Mouse (Mus musculus): ENCODE data around the gene Uncx.

The Uncx gene

DNA sequence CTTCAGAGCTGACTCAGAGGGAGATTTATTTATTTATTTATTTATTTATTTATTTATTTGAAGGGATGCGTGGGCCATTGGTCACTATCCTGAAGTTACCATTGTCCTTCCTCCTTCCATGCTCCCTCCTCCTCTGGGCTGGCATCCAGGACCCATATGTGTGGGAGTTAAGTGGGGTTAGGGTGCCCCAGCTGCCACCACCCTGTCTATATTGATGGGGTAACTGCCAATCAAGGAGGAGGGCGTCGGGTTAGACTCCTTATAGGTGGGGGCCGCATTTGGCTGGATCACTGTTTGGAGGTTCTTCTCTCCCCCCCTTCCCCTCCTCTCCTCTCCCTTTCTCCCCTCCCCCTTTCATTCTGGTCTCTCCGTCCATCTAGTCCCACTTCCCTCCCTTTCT, 738 bp upstream of the Uncx start:
- in situ Hi-C loops (cut with MboI, MseI), result no loop called here

DNA sequence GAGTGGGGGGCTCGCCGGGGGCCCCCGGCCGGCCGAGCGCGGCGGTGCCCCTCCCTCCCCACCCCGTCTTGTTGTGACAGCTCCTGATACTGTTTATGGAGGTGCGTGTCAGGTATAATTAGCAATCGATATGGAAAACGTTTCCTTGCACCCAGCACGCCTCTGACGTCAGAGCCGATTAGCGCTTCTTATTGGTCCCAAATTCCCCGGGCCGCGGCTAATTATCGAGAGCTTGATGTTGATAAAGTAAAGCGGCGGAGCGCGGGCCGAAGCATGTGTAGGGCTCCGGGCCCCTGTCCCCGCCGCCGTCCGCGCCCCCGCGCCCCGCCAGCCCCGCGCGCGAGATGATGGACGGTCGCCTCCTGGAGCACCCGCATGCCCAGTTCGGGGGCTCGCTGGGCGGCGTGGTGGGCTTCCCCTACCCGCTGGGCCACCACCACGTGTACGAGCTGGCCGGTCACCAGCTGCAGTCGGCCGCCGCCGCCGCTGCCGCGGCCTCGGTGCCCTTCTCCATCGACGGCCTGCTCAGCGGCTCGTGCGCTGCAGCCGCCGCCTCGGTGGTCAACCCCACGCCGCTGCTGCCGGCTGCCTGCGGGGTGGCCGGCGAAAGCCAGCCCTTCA, 466 bp downstream of the Uncx start:
- in situ Hi-C loops (cut with MboI, MseI), result no loop called here

DNA sequence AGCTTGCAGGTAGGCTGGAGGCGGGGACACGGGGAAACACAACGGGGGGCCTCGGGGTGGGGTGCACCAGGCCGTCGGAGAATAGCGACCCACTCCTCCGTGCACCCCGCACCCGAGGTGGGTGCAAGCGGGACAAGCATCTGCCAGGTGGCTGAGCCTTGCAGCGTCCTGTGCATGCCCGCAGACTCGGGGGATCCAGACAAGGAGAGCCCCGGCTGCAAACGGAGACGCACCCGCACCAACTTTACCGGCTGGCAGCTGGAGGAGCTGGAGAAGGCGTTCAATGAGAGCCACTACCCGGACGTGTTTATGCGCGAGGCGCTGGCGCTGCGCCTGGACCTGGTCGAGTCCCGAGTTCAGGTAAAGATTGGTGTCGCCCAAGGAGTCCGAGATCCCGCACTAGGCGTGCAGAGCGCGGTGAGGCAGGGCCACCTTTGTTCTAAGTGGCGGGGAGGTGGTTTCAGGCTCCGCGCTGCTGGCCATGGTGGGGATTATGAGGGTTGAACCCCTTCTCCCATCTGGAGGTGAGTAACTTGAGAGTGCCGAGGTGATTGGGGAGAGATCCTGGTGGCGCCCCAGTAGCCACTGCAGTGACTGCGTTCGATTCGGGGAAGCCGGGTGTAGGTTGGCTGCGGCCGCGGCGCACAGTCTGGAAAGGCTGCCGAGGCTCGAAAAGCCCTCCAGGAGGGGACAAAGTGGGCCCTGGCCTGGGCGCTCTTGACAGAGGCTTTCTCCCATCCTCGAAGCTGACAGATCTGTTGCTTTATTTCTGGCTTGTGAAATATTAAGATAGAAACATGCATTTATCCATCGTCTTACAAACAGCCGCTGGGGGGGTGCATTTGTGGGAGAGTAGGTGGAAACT, 1.2 kb downstream of the Uncx start:
- in situ Hi-C loops (cut with MboI, MseI), result loop anchor here in 1 of 2 experiments (5.0 kb wide), 1 partner anchor 123 kb away; no protein-coding TSS in a partner anchor

DNA sequence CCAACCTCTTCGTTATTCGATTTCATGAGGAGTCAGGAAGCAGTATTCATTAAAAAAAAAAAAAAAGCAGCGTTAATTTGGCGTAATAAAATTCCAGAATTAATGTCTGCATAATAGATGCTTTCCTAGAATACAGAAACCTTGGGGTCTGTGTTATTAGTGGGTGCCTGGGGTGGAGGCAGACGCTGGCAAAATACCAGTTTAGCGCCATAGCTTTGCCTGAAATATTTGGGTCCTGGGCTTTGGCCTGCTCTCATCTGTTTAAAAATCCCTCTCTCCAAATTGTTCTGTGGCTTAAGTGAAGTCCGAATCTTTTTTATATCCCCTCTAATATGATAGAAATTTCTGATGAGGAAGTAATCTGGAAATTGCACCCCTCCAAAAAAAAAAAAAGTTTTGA, 1.9 kb downstream of the Uncx start:
- in situ Hi-C loops (cut with MboI, MseI), result loop anchor here in 1 of 2 experiments (5.0 kb wide), 1 partner anchor 122 kb away; no protein-coding TSS in a partner anchor

DNA sequence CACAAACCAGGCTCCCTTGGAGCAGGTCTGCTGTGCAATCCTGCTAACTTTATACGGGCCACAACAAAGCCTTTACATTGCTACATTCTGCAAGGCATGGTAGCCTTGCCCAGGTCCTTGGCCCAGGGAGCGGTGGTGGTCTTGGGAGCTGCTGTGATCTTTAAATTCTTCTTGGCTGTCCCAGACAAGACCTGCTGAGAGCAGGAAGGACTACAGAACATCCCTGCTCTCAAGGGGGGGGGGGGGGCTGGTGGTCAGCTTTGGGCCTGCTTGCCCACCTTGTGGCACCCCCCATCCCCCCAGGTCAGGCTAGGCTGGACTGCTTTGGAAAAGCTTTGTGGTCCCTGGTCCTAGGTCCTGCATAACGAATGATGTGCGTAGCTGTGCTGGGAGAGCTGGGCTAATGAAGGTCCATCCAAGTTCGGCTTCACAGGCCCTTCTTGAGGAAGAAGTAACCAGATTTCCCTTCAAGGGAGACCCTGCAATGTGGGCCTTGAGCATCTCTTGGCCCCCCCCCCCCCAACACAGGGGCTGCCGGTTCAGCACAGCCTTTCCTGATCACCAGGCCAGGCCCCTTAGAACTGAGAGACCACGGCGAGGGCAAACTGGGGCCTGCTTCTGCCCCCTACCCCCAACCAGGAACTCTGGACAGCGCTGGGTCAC, 2.5 kb downstream of the Uncx start:
- in situ Hi-C loops (cut with MboI, MseI), result loop anchor here in 1 of 2 experiments (5.0 kb wide), 1 partner anchor 121 kb away; no protein-coding TSS in a partner anchor

DNA sequence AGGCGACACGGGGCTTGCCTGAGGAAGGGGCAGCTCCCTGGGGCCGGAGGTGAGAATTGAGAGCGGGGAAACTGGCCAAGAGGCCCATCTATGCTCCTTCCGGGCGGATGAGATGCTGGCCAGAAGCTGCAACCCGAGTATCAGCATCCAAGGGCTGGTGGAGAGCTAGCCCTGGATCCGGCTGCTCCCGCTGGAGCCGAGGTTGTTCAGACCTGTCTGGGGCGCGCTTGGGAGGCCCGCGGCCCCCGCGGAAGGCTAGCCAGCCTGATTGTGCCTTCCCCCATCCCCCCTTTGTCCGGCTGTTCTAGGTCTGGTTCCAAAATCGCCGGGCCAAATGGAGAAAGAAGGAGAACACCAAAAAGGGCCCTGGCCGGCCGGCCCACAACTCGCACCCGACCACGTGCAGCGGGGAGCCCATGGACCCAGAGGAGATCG, 3.1 kb downstream of the Uncx start:
- in situ Hi-C loops (cut with MboI, MseI), result loop anchor here in 1 of 2 experiments (5.0 kb wide), 1 partner anchor 121 kb away; no protein-coding TSS in a partner anchor

DNA sequence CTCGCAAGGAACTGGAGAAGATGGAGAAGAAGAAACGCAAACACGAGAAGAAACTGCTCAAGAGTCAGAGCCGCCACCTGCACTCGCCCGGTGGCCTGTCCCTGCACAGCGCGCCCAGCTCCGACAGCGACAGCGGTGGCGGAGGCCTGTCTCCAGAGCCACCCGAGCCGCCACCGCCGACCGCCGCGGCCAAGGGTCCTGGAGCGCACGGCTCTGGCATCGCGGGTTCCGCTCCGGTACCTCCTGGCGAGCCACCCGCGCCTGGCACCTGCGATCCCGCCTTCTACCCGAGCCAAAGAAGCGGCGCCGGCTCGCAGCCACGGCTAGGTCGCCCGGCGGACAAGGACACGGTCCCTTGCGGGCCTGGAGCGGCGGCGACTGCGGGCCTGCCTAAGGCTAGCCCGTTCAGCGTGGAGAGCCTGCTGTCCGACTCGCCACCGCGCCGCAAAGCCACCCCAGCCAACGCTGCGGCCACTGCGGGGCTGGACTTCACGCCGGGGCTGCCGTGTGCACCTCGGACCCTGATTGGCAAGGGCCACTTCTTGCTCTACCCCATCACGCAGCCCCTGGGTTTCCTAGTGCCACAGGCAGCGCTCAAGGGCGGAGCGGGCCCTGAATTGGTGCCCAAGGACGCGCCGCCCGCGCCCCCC, 3.6 kb downstream of the Uncx start:
- in situ Hi-C loops (cut with MboI, MseI), result loop anchor here in 1 of 2 experiments (5.0 kb wide), 1 partner anchor 120 kb away; no protein-coding TSS in a partner anchor

DNA sequence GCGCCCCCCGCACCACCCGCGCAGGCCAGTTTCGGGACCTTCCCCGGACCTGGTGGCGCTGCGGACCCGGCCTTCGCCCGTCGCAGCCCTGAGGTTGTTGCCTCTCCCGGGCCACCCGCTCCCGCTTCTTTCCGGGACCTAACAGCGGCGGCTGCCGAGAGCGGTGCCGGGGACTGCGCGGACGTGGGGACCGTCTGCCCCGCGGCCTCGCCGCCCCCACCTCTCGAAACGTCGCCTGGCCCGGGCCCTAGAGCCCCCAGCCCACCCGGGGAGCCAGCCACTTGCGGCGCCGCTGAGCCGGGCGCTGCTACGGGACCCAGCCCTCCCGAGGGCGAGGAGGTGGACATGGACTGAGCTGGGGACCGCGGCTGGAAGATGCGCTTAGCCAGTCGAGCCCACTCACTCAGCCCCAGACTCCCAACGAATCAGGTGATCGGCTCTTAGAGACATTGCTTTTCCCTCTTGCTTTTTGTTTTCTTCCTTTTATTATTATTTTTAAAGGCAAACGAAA, 4.2 kb downstream of the Uncx start:
- in situ Hi-C loops (cut with MboI, MseI), result loop anchor here in 1 of 2 experiments (5.0 kb wide), 1 partner anchor 120 kb away; no protein-coding TSS in a partner anchor

DNA sequence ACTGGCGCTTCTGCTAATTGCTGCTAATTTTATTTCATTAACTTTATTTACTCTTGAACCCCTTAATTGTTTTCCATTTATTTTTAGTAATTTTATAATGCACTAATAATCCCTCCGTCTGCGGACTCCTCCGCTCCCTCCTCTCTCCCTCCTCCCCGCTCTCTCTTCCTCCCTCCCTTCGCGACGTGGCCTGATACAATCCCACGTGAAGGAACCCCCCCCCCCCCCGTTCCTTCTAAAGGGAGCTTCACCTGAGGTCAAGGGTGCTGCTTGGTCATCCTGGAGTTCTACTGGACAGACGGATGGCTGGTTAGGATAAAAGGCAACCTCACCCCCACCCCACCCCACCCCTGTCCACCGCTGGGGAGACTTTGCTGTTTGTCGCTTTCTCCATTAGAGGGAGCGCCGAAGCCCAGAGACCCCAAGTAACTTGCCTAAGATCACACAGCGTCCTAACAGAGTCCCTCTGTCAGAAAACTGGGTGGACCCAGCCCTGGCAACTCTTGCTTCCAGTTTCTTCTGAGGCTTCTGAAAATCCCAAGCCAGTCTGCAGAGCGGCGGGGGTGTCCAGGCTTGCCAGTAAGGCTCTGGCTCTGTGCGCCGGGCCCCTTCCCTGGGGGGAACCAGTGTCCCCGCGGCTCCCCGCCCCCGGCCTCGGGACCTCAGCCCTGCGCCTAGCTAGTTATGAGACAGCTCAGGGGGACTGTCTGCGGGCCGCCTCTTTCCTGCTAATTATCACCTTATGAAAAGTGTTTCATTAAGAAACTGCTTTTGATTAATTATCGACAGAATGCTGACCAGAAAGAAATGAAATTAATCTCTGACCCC, 10.4 kb downstream of the Uncx start:
- in situ Hi-C loops (cut with MboI, MseI), result no loop called here

DNA sequence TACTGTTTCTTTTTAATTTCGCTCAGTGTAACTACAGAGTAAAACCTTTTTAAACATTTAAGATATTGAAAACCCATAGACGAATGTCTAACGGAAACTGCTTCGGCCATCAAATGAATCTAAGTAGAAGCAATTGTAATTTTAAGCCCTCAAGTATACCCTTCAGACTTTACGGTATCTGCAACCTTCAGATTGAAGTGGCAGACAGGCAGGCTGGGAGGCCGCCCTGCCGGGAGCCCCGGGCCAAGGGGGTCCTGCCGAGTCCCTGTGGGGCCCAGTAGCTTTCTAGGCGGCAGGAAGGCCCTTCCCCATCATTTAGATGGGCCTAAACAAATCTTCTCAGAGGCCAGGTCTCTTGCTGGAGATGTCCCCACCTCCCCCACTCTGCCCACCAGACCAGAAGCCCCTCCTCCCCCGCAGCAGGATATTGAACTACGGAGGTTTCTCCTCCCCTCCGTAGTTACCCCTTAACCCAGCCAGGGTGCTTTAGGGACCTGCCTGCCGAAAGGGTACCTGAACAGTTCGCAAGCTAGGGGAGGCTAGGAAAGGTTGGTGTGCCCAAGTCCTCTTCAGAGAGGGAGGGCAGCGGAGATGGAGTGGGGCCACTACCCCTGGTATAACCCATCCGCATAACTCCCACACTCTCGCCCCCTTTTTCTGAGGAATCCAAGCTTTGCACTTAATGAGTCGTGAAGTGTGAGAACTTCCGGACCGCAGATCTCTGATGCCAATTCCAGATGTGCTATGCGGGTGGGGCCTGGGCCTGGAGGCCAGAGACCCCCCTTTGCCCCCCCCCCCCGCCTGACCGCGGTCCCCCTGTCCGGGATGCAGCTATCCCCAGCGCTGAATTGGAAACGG, 11.4 kb downstream of the Uncx start:
- in situ Hi-C loops (cut with MboI, MseI), result no loop called here

DNA sequence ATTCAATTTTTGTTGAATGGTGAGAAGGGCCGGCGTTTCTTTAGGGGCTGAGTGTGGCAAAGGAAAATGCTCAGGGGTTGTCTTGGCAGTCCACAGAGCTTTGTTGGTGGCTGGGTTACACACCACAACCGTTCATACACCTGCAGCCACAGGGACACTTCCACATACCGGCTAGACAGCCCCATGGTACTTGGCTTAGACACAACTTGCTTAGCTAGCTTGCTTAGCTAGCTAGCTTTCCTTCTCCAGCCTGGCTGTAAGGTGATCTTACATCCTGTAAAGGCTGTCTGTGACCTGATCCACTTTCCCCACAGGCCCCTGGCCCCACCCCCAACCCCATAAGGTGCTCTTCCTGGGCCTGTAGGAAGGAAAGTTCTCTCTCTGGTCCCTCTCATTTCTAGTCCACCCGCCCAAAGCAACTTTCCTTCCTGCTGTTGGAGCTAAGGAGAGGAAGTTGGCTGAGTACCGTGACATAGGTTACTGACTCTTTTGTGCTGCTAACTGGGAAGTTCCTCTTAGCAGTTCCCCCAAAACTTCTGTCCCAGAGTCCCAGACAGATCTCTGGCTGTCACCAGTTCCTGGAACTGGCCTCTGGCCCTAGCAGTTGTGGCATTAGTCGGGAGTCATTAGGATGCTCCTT, 12.3 kb downstream of the Uncx start:
- in situ Hi-C loops (cut with MboI, MseI), result no loop called here

DNA sequence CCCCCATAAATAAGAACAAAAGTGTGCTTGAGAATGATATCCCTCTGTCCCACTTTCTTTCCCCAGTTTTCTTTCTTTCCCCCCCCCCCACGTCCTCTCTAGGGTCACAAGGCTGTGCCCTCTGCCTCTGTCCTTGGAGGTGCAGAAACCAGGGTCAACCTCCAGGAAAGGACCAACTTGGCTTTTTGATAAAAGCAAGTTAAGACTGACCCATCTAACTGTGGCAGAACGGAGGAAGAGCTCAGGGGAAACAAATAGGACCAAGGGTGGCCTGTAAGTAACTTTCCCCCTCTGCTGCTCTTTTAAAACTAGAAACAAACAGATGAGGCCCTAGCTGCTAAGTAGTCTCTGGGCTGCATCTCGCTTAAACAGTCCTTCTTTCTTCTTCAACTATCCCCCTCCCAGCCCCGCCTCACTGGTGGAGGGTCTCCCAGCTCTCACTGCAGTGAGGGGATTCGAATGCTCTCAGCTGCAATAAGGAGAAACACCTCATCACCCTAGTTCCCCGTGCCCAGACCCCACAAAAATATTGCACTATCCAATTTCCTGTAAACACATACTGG, 12.9 kb downstream of the Uncx start:
- in situ Hi-C loops (cut with MboI, MseI), result no loop called here

DNA sequence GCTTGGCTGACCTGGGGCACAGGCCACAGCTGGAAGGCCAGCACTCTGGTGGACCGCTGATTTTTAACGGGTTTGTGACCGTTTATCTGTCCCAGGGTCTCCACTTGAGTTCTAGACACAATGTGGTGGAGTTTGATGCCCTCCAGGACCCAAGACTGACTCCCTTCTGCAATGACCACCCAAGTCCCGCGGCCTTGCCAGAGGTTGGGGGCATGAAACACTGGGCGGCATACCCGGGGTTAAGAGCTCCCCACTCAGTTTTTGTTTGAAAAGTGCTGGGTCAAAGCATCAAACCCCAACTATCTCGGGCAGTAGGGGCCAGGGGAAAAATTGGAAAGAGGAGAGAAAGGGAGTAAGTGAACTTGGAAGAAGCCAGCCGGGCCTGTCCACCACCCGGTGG, 13.8 kb downstream of the Uncx start:
- in situ Hi-C loops (cut with MboI, MseI), result no loop called here

DNA sequence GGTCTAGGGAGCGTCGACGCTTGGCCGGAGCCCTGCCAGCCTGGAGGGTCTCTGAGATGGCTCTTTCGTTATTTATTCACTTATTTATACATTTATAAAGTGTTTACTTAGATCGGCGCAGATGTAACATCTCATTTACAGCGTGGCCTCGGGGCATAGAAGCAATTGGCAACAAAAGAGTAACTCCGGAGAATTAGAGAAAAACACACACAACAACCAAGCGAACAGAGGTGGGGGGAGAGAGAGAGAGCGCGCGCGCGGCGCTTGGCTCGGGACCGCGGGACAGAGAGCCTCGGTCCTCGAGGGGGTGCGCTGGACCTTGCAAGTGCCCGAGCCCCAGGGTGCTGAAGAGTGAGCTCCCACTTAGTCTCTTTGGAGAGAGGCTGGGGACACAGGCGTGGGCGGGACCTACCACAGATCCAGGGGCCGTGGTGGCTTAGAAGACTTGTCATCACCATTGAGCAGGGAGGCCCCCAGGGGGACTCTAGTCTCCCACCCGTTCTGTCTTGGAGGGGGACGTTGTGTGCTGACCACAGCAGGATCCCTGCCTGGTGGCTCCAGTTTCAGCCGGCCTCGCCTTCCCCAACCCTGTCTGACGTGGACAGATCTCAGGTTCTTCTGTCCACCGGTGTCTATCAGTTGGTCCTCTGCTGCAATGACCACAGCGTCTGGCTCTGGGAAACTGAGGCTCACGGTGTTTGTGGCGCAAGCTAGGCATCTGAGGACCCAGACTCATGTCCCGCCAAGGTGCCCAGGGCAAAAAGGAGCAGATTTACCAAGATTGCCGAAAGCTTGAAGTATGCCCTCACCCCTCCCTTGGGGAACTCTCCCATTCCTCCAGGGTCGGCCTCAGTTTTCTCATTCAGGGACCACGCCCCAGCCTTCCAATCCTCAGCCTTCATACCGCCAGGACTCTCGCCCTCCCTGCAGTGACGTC, 14.5 kb downstream of the Uncx start:
- in situ Hi-C loops (cut with MboI, MseI), result no loop called here

DNA sequence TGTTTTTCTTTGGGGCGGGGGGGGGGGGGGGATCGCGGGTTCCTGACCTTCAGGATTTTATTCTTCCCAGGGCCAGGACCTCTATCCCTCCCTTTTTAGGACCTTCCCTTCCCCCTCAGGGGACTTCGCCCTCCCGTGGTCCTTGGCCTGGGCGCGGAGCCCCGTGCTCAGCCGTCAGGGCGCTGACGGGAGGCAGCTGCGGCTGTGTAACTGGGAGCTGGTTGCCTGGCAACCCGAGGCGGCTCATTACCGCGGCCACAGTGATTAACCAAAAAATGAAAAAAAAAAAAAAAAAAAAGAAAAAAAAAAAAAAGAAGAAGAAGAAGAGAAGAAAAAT, 15.1 kb downstream of the Uncx start:
- in situ Hi-C loops (cut with MboI, MseI), result no loop called here

DNA sequence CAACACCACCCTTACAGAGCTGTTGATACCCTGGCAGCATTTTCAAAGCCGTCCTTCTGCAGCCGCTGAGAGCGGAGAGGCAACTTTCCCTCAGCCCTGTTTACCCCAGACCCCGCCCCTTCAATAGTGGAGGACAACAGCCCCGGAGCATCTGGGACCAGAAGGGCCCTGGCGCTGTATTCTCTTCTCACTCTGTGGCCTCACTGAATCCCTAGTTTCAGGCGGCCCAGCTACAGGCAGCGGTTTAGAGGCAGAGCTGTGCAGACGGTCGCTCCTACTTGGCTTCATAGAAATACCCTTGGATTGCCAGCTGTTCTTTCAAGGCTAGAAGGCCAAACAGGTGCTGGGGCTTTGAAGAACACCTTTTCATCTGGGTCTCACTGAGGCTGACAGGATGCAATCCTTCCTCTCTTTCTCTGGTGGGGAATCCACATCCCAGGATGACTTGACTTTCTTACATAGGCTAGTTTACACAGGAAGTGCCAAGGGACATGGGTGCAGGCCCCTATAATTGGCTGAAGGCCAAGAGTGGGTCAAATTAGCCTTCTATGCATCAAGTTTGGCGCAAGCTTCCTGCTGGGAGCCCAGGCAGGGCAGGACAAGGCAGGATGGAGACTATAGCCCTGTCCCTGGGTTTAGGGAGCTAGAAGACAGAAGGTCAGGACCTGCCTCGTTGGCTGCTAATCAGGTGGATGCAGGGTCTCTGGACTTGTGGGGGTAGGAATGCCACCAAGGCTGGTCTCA, 15.8 kb downstream of the Uncx start:
- in situ Hi-C loops (cut with MboI, MseI), result no loop called here

DNA sequence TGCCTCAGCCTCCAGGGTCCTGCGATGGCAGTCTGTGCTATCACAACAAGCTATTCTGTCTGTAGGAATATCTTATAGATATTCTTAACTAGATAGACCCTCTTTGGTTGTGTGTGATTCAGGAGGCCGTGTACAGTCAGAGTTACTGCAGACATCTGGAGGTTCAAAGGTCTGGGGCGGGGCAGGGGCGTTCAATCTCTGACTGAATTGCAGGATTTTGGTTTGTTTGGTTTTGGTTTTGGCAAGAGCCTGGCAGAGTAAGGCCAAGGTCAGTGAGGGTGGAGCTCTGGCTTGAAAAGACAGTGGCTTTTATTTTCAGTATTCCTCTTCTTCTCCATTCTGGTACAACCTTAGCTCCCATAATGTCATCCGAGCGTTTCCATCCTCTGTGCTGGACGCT, 16.5 kb downstream of the Uncx start:
- in situ Hi-C loops (cut with MboI, MseI), result no loop called here

Data from T-helper 17 cell (primary cell).